Mouse (Mus musculus): ENCODE results near the gene Sept12. TPM values are rescaled to one million over a fixed set of nuclear protein-coding genes. Genes with fewer than 3 reads are reported as not detected.

The Sept12 gene
- polyA plus RNA-seq, 1 experiment: not detected

- TF ChIP-seq POLR2A (IDR thresholded peaks at IDR 0.05; ENCODE audit: low read depth, low read length) (no peak), CTCF (conservative IDR thresholded peaks at IDR 0.05; ENCODE audit: insufficient read depth, insufficient read length, low read depth, low read length) (no peak)
- H3K27ac ChIP-seq (ENCODE audit: insufficient read depth, low read depth, low read length): peak within 1 kb of the TSS; percentile 54
- peaks cover 9% of the 10 kb centered on the region for H3K4me1 ChIP-seq (ENCODE audit: control insufficient read depth, insufficient read depth, low read length)
- H3K4me3 ChIP-seq (ENCODE audit: insufficient read depth, low read depth, low read length): peak within 1 kb of the TSS; percentile 90
- H3K36me3 ChIP-seq (ENCODE audit: control insufficient read depth, insufficient read depth, low read length): no peaks in the 10 kb centered on the region
- WGBS: 2% methylated on average over 2 of the region's 2 CpGs
- DNase-seq: no peak
- H3K27me3 ChIP-seq (replicated peaks; ENCODE audit: control insufficient read depth, insufficient read depth, low read length): no peaks in the 10 kb centered on the region
Measured at GRCm38 (mm10) chr16:4938461-4938860, 59.2 kb downstream of the Sept12 start, which contains the start of gene Nudt16l1. TSS of gene Nudt16l1 (plus strand) at chr16:4938761.

- no peak overlapping the region for H3K27ac ChIP-seq (ENCODE audit: insufficient read depth, low read depth, low read length)
- H3K36me3 ChIP-seq (ENCODE audit: control insufficient read depth, insufficient read depth, low read length): no peaks in the 10 kb centered on the region
- WGBS: 68% methylated on average over 8 of the region's 8 CpGs
Measured at GRCm38 (mm10) chr16:4937351-4938190, 60.1 kb downstream of the Sept12 start.

More at GRCm38 (mm10) chr16:4937351-4938190, 60.1 kb downstream of the Sept12 start:
- no peaks in the 10 kb centered on the region for H3K27me3 ChIP-seq (replicated peaks; ENCODE audit: control insufficient read depth, insufficient read depth, low read length)
- DNase-seq: peak; percentile 68
- H3K4me3 ChIP-seq (ENCODE audit: insufficient read depth, low read depth, low read length): no peak overlapping the region
- TF ChIP-seq POLR2A (IDR thresholded peaks at IDR 0.05; ENCODE audit: low read depth, low read length) (no peak), CTCF (conservative IDR thresholded peaks at IDR 0.05; ENCODE audit: insufficient read depth, insufficient read length, low read depth, low read length) (no peak)
- peaks cover 14% of the 10 kb centered on the region for H3K4me1 ChIP-seq (ENCODE audit: control insufficient read depth, insufficient read depth, low read length)

Other genes starting within 250 kb of the Sept12 start
- gene Cdip1, start 207.6 kb downstream of the Sept12 start, polyA plus RNA-seq (2012; rRNA removed): 83.2 and 105 TPM in 2 replicates
- gene 4930562C15Rik, start 162.4 kb downstream of the Sept12 start, polyA plus RNA-seq (2012; rRNA removed): 0.03 TPM in 1 of 2 replicates, not detected in the other
- gene Ubald1, start 117.5 kb downstream of the Sept12 start, polyA plus RNA-seq (2012; rRNA removed): 38.4 and 39.2 TPM in 2 replicates
- gene Mgrn1, start 111.6 kb downstream of the Sept12 start, polyA plus RNA-seq (2012; rRNA removed): 197 and 218 TPM in 2 replicates
- gene Nudt16l1, start 59.1 kb downstream of the Sept12 start, polyA plus RNA-seq (2012; rRNA removed): 137 and 145 TPM in 2 replicates
- 50.7 and 61.1 TPM in 2 replicates for gene Anks3, start 33.6 kb downstream of the Sept12 start, polyA plus RNA-seq (2012; rRNA removed)
- gene Smim22, start 9.4 kb upstream of the Sept12 start, polyA plus RNA-seq (2012; rRNA removed): 156 and 232 TPM in 2 replicates
- gene Rogdi, start 15.7 kb upstream of the Sept12 start, polyA plus RNA-seq (2012; rRNA removed): 251 and 286 TPM in 2 replicates
- gene Glyr1, start 52.0 kb upstream of the Sept12 start, polyA plus RNA-seq (2012; rRNA removed): 76.1 and 85.6 TPM in 2 replicates
- 22.9 and 28.7 TPM in 2 replicates for gene Ubn1, start 52.2 kb upstream of the Sept12 start, polyA plus RNA-seq (2012; rRNA removed)
- gene Ppl, start 134.6 kb upstream of the Sept12 start, polyA plus RNA-seq (2012; rRNA removed): 3.3 and 3.9 TPM in 2 replicates
- gene Sec14l5, start 149.3 kb upstream of the Sept12 start, polyA plus RNA-seq (2012; rRNA removed): 0.07 and 0.34 TPM in 2 replicates
- gene Nagpa, start 206.2 kb upstream of the Sept12 start, polyA plus RNA-seq (2012; rRNA removed): 29.4 and 30.5 TPM in 2 replicates
- 42.5 and 46.4 TPM in 2 replicates for gene AU021092, start 224.4 kb upstream of the Sept12 start, polyA plus RNA-seq (2012; rRNA removed)
- 71.1 and 81.7 TPM in 2 replicates for gene Alg1, start 235.8 kb upstream of the Sept12 start, polyA plus RNA-seq (2012; rRNA removed)